Mouse (Mus musculus): ENCODE results near the gene Gon7. TPM values are rescaled to one million over a fixed set of nuclear protein-coding genes. Genes with fewer than 3 reads are reported as not detected.

Gene Gon7
- total RNA-seq, 1 experiment = 34.2 TPM

DNA sequence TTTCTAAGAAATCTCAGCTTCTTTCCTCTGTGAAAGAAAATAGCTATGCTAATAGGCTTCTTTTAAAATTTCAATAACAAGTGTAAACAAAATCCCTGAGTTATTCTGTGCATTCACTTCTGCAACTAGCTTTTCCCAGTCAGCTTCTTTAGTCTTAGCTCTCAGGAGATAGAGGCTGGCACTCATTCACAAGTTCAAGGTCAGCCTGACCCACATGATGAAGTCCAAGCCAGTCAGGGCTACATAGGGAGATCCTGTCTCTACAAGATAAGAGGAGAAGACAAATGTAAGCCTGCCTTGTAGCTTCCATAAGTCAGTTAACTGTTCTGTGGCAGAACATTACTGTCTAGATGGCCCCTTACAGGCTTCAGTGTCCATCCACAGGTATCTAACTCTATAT, 6.1 kb upstream of the Gon7 start:
- H3K4me1 ChIP-seq (ENCODE audit: control insufficient read depth in 2 of 2, insufficient read depth in 2 of 2, low read length in 2 of 2, poor library complexity in 1 of 2) = peaks cover 2% of the 10 kb centered on the region in 2 experiments; a peak in 1 of 4 replicates
- no peak for DNase-seq (ENCODE audit: low read depth, low spot score)
- H3K9me3 ChIP-seq (ENCODE audit: control insufficient read depth, insufficient read depth, low read depth, low read length) = no peaks in the 10 kb centered on the region
- no peak overlapping the region for H3K4me3 ChIP-seq (ENCODE audit: insufficient read depth in 1 of 2, low read depth in 1 of 2, low read length in 2 of 2, poor library complexity in 1 of 2, severe bottlenecking in 1 of 2)
- H3K27ac ChIP-seq (ENCODE audit: insufficient read depth, low read depth, low read length, poor library complexity, severe bottlenecking) = no peak overlapping the region
- in situ Hi-C loops (cut with MboI; ENCODE audit: low sequenced_read_pairs in 2 of 2, unreplicated experiment in 2 of 2) = loop anchor here in 1 of 2 experiments (25.0 kb wide), 1 partner anchor 776 kb away; the partner anchor contains the start of gene Cpsf2
- peaks cover 36% of the 10 kb centered on the region for H3K36me3 ChIP-seq (ENCODE audit: control insufficient read depth, insufficient read depth, low read length, poor library complexity, severe bottlenecking)
- H3K9ac ChIP-seq (ENCODE audit: insufficient read depth, low read depth, low read length, poor library complexity, severe bottlenecking) = no peak overlapping the region
- TF ChIP-seq ZC3H11A (IDR thresholded peaks at IDR 0.05; ENCODE audit: borderline replicate concordance, low read depth, low read length) (no peak), MAFK (IDR thresholded peaks at IDR 0.05; ENCODE audit: insufficient read depth, low read depth, low read length) (no peak), CHD2 (IDR thresholded peaks at IDR 0.05; ENCODE audit: low read depth, low read length) (no peak), HCFC1 (IDR thresholded peaks at IDR 0.05; ENCODE audit: borderline replicate concordance, insufficient read depth, low read length) (no peak), ZNF384 (IDR thresholded peaks at IDR 0.05; ENCODE audit: low read depth, low read length) (no peak)

DNA sequence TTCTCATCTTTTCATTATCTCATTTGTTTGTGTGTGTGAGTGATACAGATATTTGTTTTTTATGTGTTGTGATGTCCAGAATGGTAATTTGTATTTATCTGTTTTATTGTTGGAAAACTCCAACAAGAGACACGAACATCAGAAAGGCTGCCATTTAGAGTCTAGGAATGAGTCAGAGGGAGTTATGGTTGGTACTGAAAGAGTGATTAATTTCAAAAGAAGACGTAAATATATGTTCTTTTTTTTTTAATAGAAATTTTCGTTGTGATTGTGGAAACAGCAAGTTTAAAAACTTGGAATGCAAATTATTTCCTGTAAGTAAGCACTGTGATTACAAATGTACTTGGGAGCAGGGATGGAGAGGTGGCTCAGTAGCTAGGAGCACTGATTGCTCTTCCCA, 4.1 kb upstream of the Gon7 start:
- peaks cover 2% of the 10 kb centered on the region in 2 experiments; a peak in 1 of 4 replicates for H3K4me1 ChIP-seq (ENCODE audit: control insufficient read depth in 2 of 2, insufficient read depth in 2 of 2, low read length in 2 of 2, poor library complexity in 1 of 2)
- H3K4me3 ChIP-seq (ENCODE audit: insufficient read depth in 1 of 2, low read depth in 1 of 2, low read length in 2 of 2, poor library complexity in 1 of 2, severe bottlenecking in 1 of 2) = no peak overlapping the region
- DNase-seq (ENCODE audit: low read depth, low spot score) = no peak
- no peaks in the 10 kb centered on the region for H3K9me3 ChIP-seq (ENCODE audit: control insufficient read depth, insufficient read depth, low read depth, low read length)
- H3K36me3 ChIP-seq (ENCODE audit: control insufficient read depth, insufficient read depth, low read length, poor library complexity, severe bottlenecking) = peaks cover 24% of the 10 kb centered on the region
- no peak for TF ChIP-seq CHD2 (IDR thresholded peaks at IDR 0.05; ENCODE audit: low read depth, low read length)
- TF ChIP-seq HCFC1 (IDR thresholded peaks at IDR 0.05; ENCODE audit: borderline replicate concordance, insufficient read depth, low read length) = no peak
- no peak for TF ChIP-seq ZNF384 (IDR thresholded peaks at IDR 0.05; ENCODE audit: low read depth, low read length)
- TF ChIP-seq ZC3H11A (IDR thresholded peaks at IDR 0.05; ENCODE audit: borderline replicate concordance, low read depth, low read length) = no peak
- no peak for TF ChIP-seq MAFK (IDR thresholded peaks at IDR 0.05; ENCODE audit: insufficient read depth, low read depth, low read length)
- no peak overlapping the region for H3K27ac ChIP-seq (ENCODE audit: insufficient read depth, low read depth, low read length, poor library complexity, severe bottlenecking)
- H3K9ac ChIP-seq (ENCODE audit: insufficient read depth, low read depth, low read length, poor library complexity, severe bottlenecking) = no peak overlapping the region
- in situ Hi-C loops (cut with MboI; ENCODE audit: low sequenced_read_pairs in 2 of 2, unreplicated experiment in 2 of 2) = loop anchor here in 1 of 2 experiments (25.0 kb wide), 1 partner anchor 774 kb away; the partner anchor contains the start of gene Cpsf2

DNA sequence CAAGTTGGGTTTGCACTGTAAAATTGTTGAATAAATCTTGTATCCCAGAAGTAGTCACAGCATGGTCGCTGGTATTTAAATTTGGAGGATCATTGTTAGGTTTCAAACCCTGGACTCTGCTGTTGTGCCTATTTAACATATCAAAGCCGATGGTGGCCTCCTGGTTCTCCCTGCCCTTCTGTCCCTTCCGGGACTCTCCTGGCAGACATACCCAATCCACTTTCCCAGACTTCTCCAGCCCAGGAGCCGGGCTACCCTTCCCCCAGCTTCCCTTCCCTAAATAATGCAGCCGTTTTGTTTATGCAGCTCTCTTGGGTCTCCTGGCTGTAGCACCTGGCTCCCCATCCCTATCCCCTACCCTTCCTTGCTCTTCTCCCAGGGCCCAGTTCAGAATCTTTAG, 1.3 kb upstream of the Gon7 start:
- TF ChIP-seq CHD2 (IDR thresholded peaks at IDR 0.05; ENCODE audit: low read depth, low read length) (no peak; the same call in 1 of the 2 replicates), MAFK (IDR thresholded peaks at IDR 0.05; ENCODE audit: insufficient read depth, low read depth, low read length) (no peak), ZNF384 (IDR thresholded peaks at IDR 0.05; ENCODE audit: low read depth, low read length) (no peak), ZC3H11A (IDR thresholded peaks at IDR 0.05; ENCODE audit: borderline replicate concordance, low read depth, low read length) (no peak), HCFC1 (IDR thresholded peaks at IDR 0.05; ENCODE audit: borderline replicate concordance, insufficient read depth, low read length) (no peak)
- no peak for DNase-seq (ENCODE audit: low read depth, low spot score)
- H3K27ac ChIP-seq (ENCODE audit: insufficient read depth, low read depth, low read length, poor library complexity, severe bottlenecking) = peak overlapping the region; percentile 92

DNA sequence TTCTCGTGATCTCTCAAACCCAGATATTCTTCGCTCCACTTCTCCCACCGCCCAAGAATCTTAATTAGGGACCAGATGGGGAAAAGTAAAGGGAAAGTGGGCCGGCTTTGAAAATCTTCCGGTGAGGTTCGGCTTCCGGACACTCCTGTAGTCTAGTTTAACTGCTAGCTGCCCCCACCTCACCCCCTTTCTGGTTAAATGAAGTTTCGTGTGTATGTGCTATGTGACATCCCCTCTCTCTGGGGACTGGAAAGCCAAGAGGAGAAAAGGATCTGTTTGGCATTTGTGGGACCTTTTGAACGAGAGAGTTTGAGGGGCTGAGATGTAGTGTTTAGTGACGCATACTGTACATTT, 777 bp upstream of the Gon7 start, which contains the start of gene Gm20604:
TSS of gene Gm20604 (minus strand) at position 270 of the 354 bp plus-strand sequence.
- Histone ChIP-seq H3K4me1 (ENCODE audit: control insufficient read depth in 2 of 2, insufficient read depth in 2 of 2, low read length in 2 of 2, poor library complexity in 1 of 2) (0 out of 4 replicates have a peak, but pooled peaks cover 0 to 4% of the 10 kb centered on the region in 2 experiments), H3K36me3 (ENCODE audit: control insufficient read depth, insufficient read depth, low read length, poor library complexity, severe bottlenecking) (peaks cover 9% of the 10 kb centered on the region), H3K27ac (ENCODE audit: insufficient read depth, low read depth, low read length, poor library complexity, severe bottlenecking) (peak within 1 kb of the TSS; percentile 92), H3K9me3 (ENCODE audit: control insufficient read depth, insufficient read depth, low read depth, low read length) (no peaks in the 10 kb centered on the region), H3K9ac (ENCODE audit: insufficient read depth, low read depth, low read length, poor library complexity, severe bottlenecking) (peak within 1 kb of the TSS; percentile 95), H3K4me3 (ENCODE audit: insufficient read depth in 1 of 2, low read depth in 1 of 2, low read length in 2 of 2, poor library complexity in 1 of 2, severe bottlenecking in 1 of 2) (peak within 1 kb of the TSS; percentile 91 to 97)
- no peak for TF ChIP-seq HCFC1 (IDR thresholded peaks at IDR 0.05; ENCODE audit: borderline replicate concordance, insufficient read depth, low read length)
- in situ Hi-C loops (cut with MboI; ENCODE audit: low sequenced_read_pairs in 2 of 2, unreplicated experiment in 2 of 2) = loop anchor here in 1 of 2 experiments (25.0 kb wide), 1 partner anchor 771 kb away; the partner anchor contains the start of gene Cpsf2
- DNase-seq (ENCODE audit: low read depth, low spot score) = no peak

More for the DNA sequence above, 1.3 kb upstream of the Gon7 start:
- in situ Hi-C loops (cut with MboI; ENCODE audit: low sequenced_read_pairs in 2 of 2, unreplicated experiment in 2 of 2) = loop anchor here in 1 of 2 experiments (25.0 kb wide), 1 partner anchor 772 kb away; the partner anchor contains the start of gene Cpsf2
- Histone ChIP-seq H3K9ac (ENCODE audit: insufficient read depth, low read depth, low read length, poor library complexity, severe bottlenecking) (peak overlapping the region; percentile 95), H3K4me3 (ENCODE audit: insufficient read depth in 1 of 2, low read depth in 1 of 2, low read length in 2 of 2, poor library complexity in 1 of 2, severe bottlenecking in 1 of 2) (peak overlapping the region; percentile 91 to 97), H3K36me3 (ENCODE audit: control insufficient read depth, insufficient read depth, low read length, poor library complexity, severe bottlenecking) (peaks cover 11% of the 10 kb centered on the region), H3K4me1 (ENCODE audit: control insufficient read depth in 2 of 2, insufficient read depth in 2 of 2, low read length in 2 of 2, poor library complexity in 1 of 2) (0 out of 4 replicates have a peak, but pooled peaks cover 0 to 2% of the 10 kb centered on the region in 2 experiments), H3K9me3 (ENCODE audit: control insufficient read depth, insufficient read depth, low read depth, low read length) (no peaks in the 10 kb centered on the region)
